Mouse (Mus musculus) ES-E14 (cell line): ENCODE data around the gene Krt80.

Source experiments
- CHD2 ChIP-seq: IDR thresholded peaks from 2 replicates; pipeline ENCODE4 v1.6.1; 2014; ENCODE audit warnings: mild to moderate bottlenecking, low read depth, low read length, inconsistent platforms
- HCFC1 ChIP-seq: IDR thresholded peaks from 2 replicates; pipeline ENCODE4 v1.6.1; 2012; ENCODE audit warnings: low read length, inconsistent platforms, borderline replicate concordance; ENCODE audit not compliant: insufficient read depth
- MAFK ChIP-seq: IDR thresholded peaks from 2 replicates; pipeline ENCODE4 v1.6.1; 2014; ENCODE audit warnings: mild to moderate bottlenecking, low read depth, low read length, inconsistent platforms; ENCODE audit not compliant: insufficient read depth
- ZNF384 ChIP-seq: IDR thresholded peaks from 2 replicates; pipeline ENCODE4 v1.6.1; 2012; ENCODE audit warnings: low read depth, low read length, inconsistent platforms

DNA sequence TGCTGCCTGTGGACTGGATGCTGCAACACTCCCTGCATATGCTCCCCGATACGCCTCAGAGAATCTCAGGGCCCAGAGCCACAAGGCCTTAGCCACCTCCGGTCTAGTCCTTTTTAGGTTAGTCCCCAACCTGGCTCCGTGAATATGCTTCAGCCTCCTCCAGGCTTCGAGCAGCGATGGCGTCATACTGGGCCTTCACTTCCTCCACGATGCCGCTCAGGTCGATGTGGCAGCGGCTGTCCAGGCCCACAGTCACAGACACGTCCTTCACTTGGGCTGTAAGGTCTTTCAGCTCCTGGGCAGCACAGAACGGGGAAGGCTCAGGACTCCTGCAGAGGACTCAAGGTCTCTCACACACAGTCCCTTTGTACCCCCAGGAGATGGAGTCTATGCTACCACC is 17.9 kb downstream of the Krt80 start:
- TF ChIP-seq MAFK: no peak
- TF ChIP-seq ZNF384: no peak
- TF ChIP-seq HCFC1: no peak
- TF ChIP-seq CHD2: no peak
